21 mouse cellular contexts compared by ENCODE assay signal in the genomic region with DNA sequence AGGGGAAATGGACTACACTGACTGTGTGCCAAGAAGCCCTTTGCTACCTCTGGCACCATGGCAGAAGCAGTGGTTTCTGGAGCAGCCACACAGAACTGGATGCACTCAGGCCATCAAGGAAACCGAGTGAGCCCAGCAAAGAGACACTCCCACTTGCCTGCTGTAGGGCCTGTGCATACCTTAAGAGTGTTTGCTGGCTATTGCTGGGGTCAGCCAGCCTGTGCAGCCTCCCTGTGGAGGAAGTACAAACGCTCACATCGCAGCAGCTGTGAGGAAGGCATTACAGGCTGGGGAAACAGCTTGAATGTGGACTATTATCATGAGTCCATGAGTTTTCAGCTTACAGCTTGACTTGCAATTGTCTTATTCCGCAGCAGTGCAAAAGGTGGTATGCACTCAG.
A peak's percentile ranks its signal among the peaks of the same experiment; 100 is the strongest.
DNase-seq lines count a peak whose midpoint lies in the region; ATAC-seq and TF ChIP-seq lines count a peak whose summit lies in the region.
"Had no signal": no experiment of that assay in that cellular context is flagged by ENCODE, and none has a peak within 500 bp of the region (broad histone marks: within the 10 kb centered on the region; RNA-seq: fewer than 3 reads in every experiment).

No protein-coding gene starts in this region.

- no peak for TF ChIP-seq CTCF in lung, postnatal 0 days (IDR thresholded peaks at IDR 0.05)

- H3K9me3 ChIP-seq in kidney, embryonic 14.5 days (ENCODE audit: control insufficient read depth, low read length), result no peaks in the 10 kb centered on the region; the same call in 1 of the 2 replicates
- H3K9me3 ChIP-seq in lung, postnatal 0 days (ENCODE audit: low read length), result no peaks in the 10 kb centered on the region
- H3K9me3 ChIP-seq: liver, embryonic 13.5 days had no signal

- ATAC-seq in kidney, embryonic 14.5 days (ENCODE audit: low FRiP score, low TSS enrichment), result peak; percentile 52; the same call in 1 of the 2 replicates
- ATAC-seq in lung, postnatal 0 days, result no peak
- ATAC-seq: Patski had no signal

- H3K9ac ChIP-seq in kidney, embryonic 14.5 days (ENCODE audit: low read depth, low read length), result no peak overlapping the region
- no peak overlapping the region for H3K9ac ChIP-seq in lung, postnatal 0 days (replicated peaks; ENCODE audit: low read depth)
- H3K9ac ChIP-seq: embryonic facial prominence, embryonic 13.5 days; heart, embryonic 13.5 days; hindbrain, embryonic 14.5 days; limb, embryonic 12.5 days; liver, embryonic 13.5 days had no signal

- no peaks in the 10 kb centered on the region for H3K27me3 ChIP-seq in kidney, embryonic 14.5 days (ENCODE audit: control insufficient read depth, insufficient read depth, low read length)
- H3K27me3 ChIP-seq in lung, postnatal 0 days (replicated peaks; ENCODE audit: insufficient read depth, low read length), result no peaks in the 10 kb centered on the region
- H3K27me3 ChIP-seq: embryonic facial prominence, embryonic 13.5 days; heart, embryonic 13.5 days; limb, embryonic 12.5 days; liver, embryonic 13.5 days; Patski had no signal

- no peaks in the 10 kb centered on the region for H3K36me3 ChIP-seq in kidney, embryonic 14.5 days (ENCODE audit: control insufficient read depth, insufficient read depth, low read length)
- no peaks in the 10 kb centered on the region for H3K36me3 ChIP-seq in lung, postnatal 0 days (ENCODE audit: insufficient read depth, low read length)
- H3K36me3 ChIP-seq: embryonic facial prominence, embryonic 13.5 days; forebrain, embryonic 10.5 days; heart, embryonic 13.5 days; limb, embryonic 12.5 days; liver, embryonic 13.5 days had no signal

- H3K4me3 ChIP-seq in kidney, embryonic 14.5 days (ENCODE audit: low read length), result no peak overlapping the region
- no peak overlapping the region for H3K4me3 ChIP-seq in lung, postnatal 0 days (ENCODE audit: low read depth, low read length)
- H3K4me3 ChIP-seq: embryonic facial prominence, embryonic 13.5 days; forebrain, embryonic 10.5 days; gastrocnemius, adult 2 months; heart, embryonic 13.5 days; limb, embryonic 12.5 days; liver, embryonic 13.5 days had no signal

- H3K27ac ChIP-seq in kidney, embryonic 14.5 days (ENCODE audit: low read depth, low read length), result no peak overlapping the region
- no peak overlapping the region for H3K27ac ChIP-seq in lung, postnatal 0 days (ENCODE audit: low read length)
- H3K27ac ChIP-seq: embryonic facial prominence, embryonic 13.5 days; forebrain, embryonic 10.5 days; gastrocnemius, adult 2 months; heart, embryonic 13.5 days; hindbrain, embryonic 14.5 days; limb, embryonic 12.5 days; liver, embryonic 13.5 days had no signal

- no peak for TF ChIP-seq EP300 in lung, postnatal 0 days (IDR thresholded peaks at IDR 0.05)

- no peak overlapping the region for H3K4me2 ChIP-seq in kidney, embryonic 14.5 days (replicated peaks; ENCODE audit: low read depth, low read length)
- H3K4me2 ChIP-seq in lung, postnatal 0 days (replicated peaks; ENCODE audit: low read depth, low read length), result no peak overlapping the region
- H3K4me2 ChIP-seq: embryonic facial prominence, embryonic 13.5 days; heart, embryonic 13.5 days; hindbrain, embryonic 14.5 days; limb, embryonic 12.5 days; liver, embryonic 13.5 days had no signal

- WGBS in kidney, embryonic 14.5 days, result 36% methylated on average over 4 of the region's 4 CpGs
- 35% methylated on average over 4 of the region's 4 CpGs for WGBS in lung, postnatal 0 days

- H3K4me1 ChIP-seq in kidney, embryonic 14.5 days (ENCODE audit: control insufficient read depth, insufficient read depth, low read length), result 0 out of 2 replicates have a peak, but pooled peaks cover 6% of the 10 kb centered on the region
- no peaks in the 10 kb centered on the region for H3K4me1 ChIP-seq in lung, postnatal 0 days (ENCODE audit: insufficient read depth, low read depth, low read length)
- H3K4me1 ChIP-seq: embryonic facial prominence, embryonic 13.5 days; forebrain, embryonic 10.5 days; heart, embryonic 13.5 days; limb, embryonic 12.5 days; liver, embryonic 13.5 days had no signal

- DNase-seq in kidney, postnatal 36 days, result no peak
- DNase-seq in lung, postnatal 0 days (ENCODE audit: low spot score), result peak; percentile 15
- DNase-seq in lung, postnatal 25 days (ENCODE audit: low spot score), result no peak
- DNase-seq in ZHBTc4 (ENCODE audit: low read depth, low spot score), result peak; percentile 72
- peak; percentile 17 for DNase-seq in fibroblast of lung, adult 2 months (ENCODE audit: low read depth)
- no peak for DNase-seq in cerebellum, adult 9-11 months
- DNase-seq: cerebellum, adult 8-10 months; gastrocnemius, adult 2 months; heart, postnatal 36 days; kidney, postnatal 14 days; liver, embryonic 13.5 days; retina, postnatal 1 day; right cerebral cortex, postnatal 4 days; thymus, postnatal 25 days had no signal

Comparison
In these comparisons a context has a peak if more than half of its experiments do, and no peak if none do; other contexts are left out.
1. DNase-seq: peak in lung, postnatal 0 days (single experiment), ZHBTc4 (single experiment) and fibroblast of lung, adult 2 months (single experiment); none in kidney, postnatal 36 days (0 of 2), lung, postnatal 25 days (single experiment) and cerebellum, adult 9-11 months (single experiment).